Mouse (Mus musculus) gastrocnemius, postnatal 36 days (tissue): Measurements from ENCODE around the gene Spats2l. TPM values are rescaled to one million over a fixed set of nuclear protein-coding genes. Genes with fewer than 3 reads are reported as not detected.

Experiments
- DNase-seq, 2 experiments: peaks; one replicate each; pipeline ENCODE4 v3.0.0; 2022
- intact Hi-C: fragments of 180-260 bp; cut with DNase I; formaldehyde crosslinking; loops from one replicate; pipeline ENCODE4 v1.15.1; 2025
- total RNA-seq, 2 experiments: library from RNA; stranded (reverse); gene quantifications; 2 replicates each; pipeline ENCODE4 v1.2.3; 2021

Spats2l gene
- total RNA-seq, 2 experiments from 2014 or later: 3.8 to 4.0 TPM

- intact Hi-C loops: no loop called here
- no peak for DNase-seq
Measured at GRCm38 (mm10) chr1:57878957-57879356, 105.0 kb downstream of the Spats2l start.

GRCm38 (mm10) chr1:57884867-57885266 is 110.9 kb downstream of the Spats2l start:
- intact Hi-C loops: no loop called here
- DNase-seq: no peak

- no peak for DNase-seq
- intact Hi-C loops: no loop called here
Measured at GRCm38 (mm10) chr1:57889803-57890202, 115.8 kb downstream of the Spats2l start.

- no peak for DNase-seq
- intact Hi-C loops: no loop called here
Measured at GRCm38 (mm10) chr1:57890259-57890902, 116.4 kb downstream of the Spats2l start.

GRCm38 (mm10) chr1:57890903-57891267 is 116.9 kb downstream of the Spats2l start:
- intact Hi-C loops: no loop called here
- DNase-seq: no peak

- no peak for DNase-seq
- intact Hi-C loops: no loop called here
Measured at GRCm38 (mm10) chr1:57901494-57901893, 127.5 kb downstream of the Spats2l start.

- intact Hi-C loops: no loop called here
Measured at GRCm38 (mm10) chr1:57903793-57904192, 129.8 kb downstream of the Spats2l start.

GRCm38 (mm10) chr1:57905912-57906311 is 131.9 kb downstream of the Spats2l start:
- intact Hi-C loops: no loop called here
- DNase-seq: no peak

More at GRCm38 (mm10) chr1:57903793-57904192, 129.8 kb downstream of the Spats2l start:
- DNase-seq: no peak

GRCm38 (mm10) chr1:57906312-57906711 is 132.3 kb downstream of the Spats2l start:
- intact Hi-C loops: no loop called here
- DNase-seq: no peak

- DNase-seq: no peak
- intact Hi-C loops: no loop called here
Measured at GRCm38 (mm10) chr1:57911561-57911960, 137.6 kb downstream of the Spats2l start.

GRCm38 (mm10) chr1:57917342-57917741 is 143.4 kb downstream of the Spats2l start:
- intact Hi-C loops: no loop called here
- DNase-seq: no peak

GRCm38 (mm10) chr1:57918567-57918966 is 144.6 kb downstream of the Spats2l start:
- DNase-seq: no peak
- intact Hi-C loops: no loop called here

GRCm38 (mm10) chr1:57934287-57934686 is 160.3 kb downstream of the Spats2l start:
- DNase-seq: no peak
- intact Hi-C loops: no loop called here

GRCm38 (mm10) chr1:57940691-57941090 is 166.7 kb downstream of the Spats2l start:
- DNase-seq: no peak
- intact Hi-C loops: no loop called here

- DNase-seq: no peak
- intact Hi-C loops: no loop called here
Measured at GRCm38 (mm10) chr1:57941095-57941494, 167.1 kb downstream of the Spats2l start.

GRCm38 (mm10) chr1:57941734-57942133 is 167.8 kb downstream of the Spats2l start:
- intact Hi-C loops: no loop called here
- no peak for DNase-seq

GRCm38 (mm10) chr1:57942215-57942614 is 168.3 kb downstream of the Spats2l start:
- no peak for DNase-seq
- intact Hi-C loops: no loop called here

GRCm38 (mm10) chr1:57947552-57948347 is 173.8 kb downstream of the Spats2l start:
- intact Hi-C loops: no loop called here
- no peak for DNase-seq

- DNase-seq: no peak
- intact Hi-C loops: no loop called here
Measured at GRCm38 (mm10) chr1:57949195-57949594, 175.2 kb downstream of the Spats2l start.

GRCm38 (mm10) chr1:57949716-57950115 is 175.8 kb downstream of the Spats2l start:
- intact Hi-C loops: loop anchor here (2.0 kb wide), 1 partner anchor 521 kb away; no protein-coding TSS in a partner anchor
- DNase-seq: no peak

GRCm38 (mm10) chr1:57952509-57952908 is 178.5 kb downstream of the Spats2l start:
- no peak for DNase-seq
- intact Hi-C loops: no loop called here
